In genomic region chr16:18833486-18833885, GRCm38 (mm10) we compare ENCODE assay signal across 24 mouse cellular contexts. TPM values are rescaled to one million over a fixed set of nuclear protein-coding genes. Genes with fewer than 3 reads are reported as not detected.
A peak's percentile ranks its signal among the peaks of the same experiment; 100 is the strongest.
DNase-seq lines count a peak whose midpoint lies in the region; ATAC-seq and TF ChIP-seq lines count a peak whose summit lies in the region.
"Had no signal": no experiment of that assay in that cellular context is flagged by ENCODE, and none has a peak within 500 bp of the region (broad histone marks: within the 10 kb centered on the region; RNA-seq: fewer than 3 reads in every experiment).

No protein-coding gene starts in this region.

- H3K27ac ChIP-seq in heart, adult 2 months, result no peak overlapping the region
- no peak overlapping the region for H3K27ac ChIP-seq in kidney, postnatal 0 days
- no peak overlapping the region for H3K27ac ChIP-seq in lung, embryonic 14.5 days (ENCODE audit: low read depth)
- H3K27ac ChIP-seq: embryonic facial prominence, embryonic 10.5 days; heart, embryonic 10.5 days had no signal

- H3K4me1 ChIP-seq in heart, adult 2 months (ENCODE audit: control insufficient read depth, insufficient read depth, low read length), result peaks cover 3% of the 10 kb centered on the region
- 0 out of 2 replicates have a peak, but pooled peaks cover 4% of the 10 kb centered on the region for H3K4me1 ChIP-seq in kidney, postnatal 0 days (replicated peaks; ENCODE audit: insufficient read depth, low read length)
- no peaks in the 10 kb centered on the region for H3K4me1 ChIP-seq in lung, embryonic 14.5 days (ENCODE audit: insufficient read depth)
- peaks cover 20% of the 10 kb centered on the region for H3K4me1 ChIP-seq in E14TG2a.4 (replicated peaks; ENCODE audit: low read depth, low read length)
- H3K4me1 ChIP-seq: heart, embryonic 10.5 days had no signal

- ATAC-seq in kidney, postnatal 0 days (replicated peaks; ENCODE audit: low FRiP score, low read depth), result no peak
- no peak for ATAC-seq in lung, embryonic 14.5 days (ENCODE audit: insufficient read depth)
- ATAC-seq: activated CD4-positive, CD25-positive, alpha-beta regulatory T cell, adult 4 months; forebrain, embryonic 14.5 days; hindbrain, embryonic 16.5 days; Patski had no signal

- intact Hi-C loops in heart, adult 2 months (cut with DNase I), result no loop called here
- intact Hi-C loops in heart, postnatal 25 days (cut with DNase I), result no loop called here

- 0 out of 2 replicates have a peak, but pooled peaks have one; percentile 20 for TF ChIP-seq CTCF in heart, adult 2 months (IDR thresholded peaks at IDR 0.05)
- TF ChIP-seq CTCF in kidney, postnatal 0 days (IDR thresholded peaks at IDR 0.05; ENCODE audit: low read depth), result peak; percentile 21; the same call in 1 of the 2 replicates
- peak; percentile 22 for TF ChIP-seq CTCF in lung, embryonic 14.5 days (IDR thresholded peaks at IDR 0.05; ENCODE audit: low read depth)
- TF ChIP-seq CTCF in E14TG2a.4 (conservative IDR thresholded peaks at IDR 0.05; ENCODE audit: low read length), result peak; percentile 22; the same call in 1 of the 2 replicates

- 63% methylated on average over 2 of the region's 2 CpGs for WGBS in heart, adult 2 months
- 64% methylated on average over 2 of the region's 2 CpGs for whole genome bisulfite sequencing in kidney, postnatal 0 days
- 61% methylated on average over 2 of the region's 2 CpGs for WGBS in lung, embryonic 14.5 days

- TF ChIP-seq EP300 in heart, adult 2 months (IDR thresholded peaks at IDR 0.05; ENCODE audit: insufficient read depth, low read depth, low read length), result no peak

- H3K4me3 ChIP-seq in heart, adult 2 months, result no peak overlapping the region
- H3K4me3 ChIP-seq in kidney, postnatal 0 days (replicated peaks; ENCODE audit: low read depth, low read length), result no peak overlapping the region
- no peak overlapping the region for H3K4me3 ChIP-seq in lung, embryonic 14.5 days (ENCODE audit: low read depth, low read length)
- H3K4me3 ChIP-seq in E14TG2a.4 (replicated peaks; ENCODE audit: low read length), result no peak overlapping the region
- H3K4me3 ChIP-seq: embryonic facial prominence, embryonic 10.5 days; heart, embryonic 10.5 days had no signal

- H3K9me3 ChIP-seq in kidney, postnatal 0 days (replicated peaks; ENCODE audit: low read length), result no peaks in the 10 kb centered on the region
- no peaks in the 10 kb centered on the region for H3K9me3 ChIP-seq in lung, embryonic 14.5 days (ENCODE audit: low read depth, low read length)
- no peaks in the 10 kb centered on the region for H3K9me3 ChIP-seq in E14TG2a.4 (ENCODE audit: low read length)
- H3K9me3 ChIP-seq: embryonic facial prominence, embryonic 10.5 days; heart, embryonic 10.5 days had no signal

- H3K79me2 ChIP-seq in heart, adult 2 months (replicated peaks; ENCODE audit: control insufficient read depth, insufficient read depth, low read length), result no peaks in the 10 kb centered on the region

- DNase-seq in heart, adult 2 months, result no peak
- DNase-seq in heart, postnatal 25 days (ENCODE audit: low spot score), result no peak
- no peak for DNase-seq in kidney, postnatal 0 days (ENCODE audit: low spot score)
- DNase-seq in kidney, postnatal 14 days, result no peak
- DNase-seq in lung, embryonic 14.5 days, result no peak
- DNase-seq in lung, postnatal 10 days, result no peak
- DNase-seq in thymus, postnatal 4 days, result no peak
- DNase-seq: adrenal gland, postnatal 14 days; cerebellum, adult 18-20 months; cerebellum, postnatal 10 days; gastrocnemius, postnatal 36 days; heart, adult 11 months; heart, postnatal 36 days had no signal

- H3K4me2 ChIP-seq in kidney, postnatal 0 days (ENCODE audit: low read length), result no peak overlapping the region
- H3K4me2 ChIP-seq in lung, embryonic 14.5 days, result no peak overlapping the region

- H3K27me3 ChIP-seq in heart, adult 2 months (ENCODE audit: control insufficient read depth, insufficient read depth, low read length), result no peaks in the 10 kb centered on the region
- no peaks in the 10 kb centered on the region for H3K27me3 ChIP-seq in kidney, postnatal 0 days (ENCODE audit: insufficient read depth, low read length)
- H3K27me3 ChIP-seq in lung, embryonic 14.5 days (ENCODE audit: insufficient read depth, low read length), result no peaks in the 10 kb centered on the region
- no peaks in the 10 kb centered on the region for H3K27me3 ChIP-seq in E14TG2a.4 (ENCODE audit: insufficient read depth, low read length)
- H3K27me3 ChIP-seq: Patski had no signal

- no peak overlapping the region for H3K9ac ChIP-seq in heart, adult 2 months (ENCODE audit: low read depth, low read length)
- H3K9ac ChIP-seq in kidney, postnatal 0 days (ENCODE audit: low read depth, low read length), result no peak overlapping the region
- H3K9ac ChIP-seq in lung, embryonic 14.5 days, result no peak overlapping the region

- no peak for TF ChIP-seq POLR2A in heart, adult 2 months (IDR thresholded peaks at IDR 0.05; ENCODE audit: insufficient read depth, low read depth, low read length)

- peaks cover 4% of the 10 kb centered on the region; the same call in 1 of the 2 replicates for H3K36me3 ChIP-seq in heart, adult 2 months (ENCODE audit: control insufficient read depth, insufficient read depth, low read length)
- H3K36me3 ChIP-seq in kidney, postnatal 0 days (ENCODE audit: insufficient read depth, low read length), result peaks cover 30% of the 10 kb centered on the region
- peaks cover 60% of the 10 kb centered on the region for H3K36me3 ChIP-seq in lung, embryonic 14.5 days (ENCODE audit: insufficient read depth)
- H3K36me3 ChIP-seq in E14TG2a.4 (ENCODE audit: insufficient read depth, low read length), result peaks cover 74% of the 10 kb centered on the region

RNA-seq across cellular contexts. Expression of gene 2510002D24Rik, which starts 2.9 kb away (rescaled TPM):
- total RNA-seq in heart, adult 2 months (2021), result 10 to 100 TPM; 23.3 to 25.5 TPM
- 46.9 and 68.1 TPM in 2 replicates for polyA plus RNA-seq in heart, adult 2 months (2012; rRNA removed)
- 10 to 100 TPM; 21.1 to 24.2 TPM for total RNA-seq in heart, postnatal 25 days (2021)
- polyA plus RNA-seq in kidney, postnatal 0 days (2015; fragmentation: Nextera tagmentation; extraction: Ambion mirVana), result 27.5 and 30.5 TPM in 2 replicates
- polyA plus RNA-seq in lung, embryonic 14.5 days (2014; fragmentation: Nextera tagmentation; extraction: Ambion mirVana), result 27.5 and 30.9 TPM in 2 replicates

RNA-seq across cellular contexts. Expression of gene Gm28539, which starts 2.9 kb away (rescaled TPM):
- 1 to 10 TPM in 1 of 2 experiments, not detected in 1; 1.3 TPM for total RNA-seq in heart, adult 2 months (2021)
- polyA plus RNA-seq in heart, adult 2 months (2012; rRNA removed), result not detected in 2 replicates
- total RNA-seq in heart, postnatal 25 days (2021), result 1 to 10 TPM in 1 of 2 experiments, not detected in 1; 1.5 TPM
- not detected in 2 replicates for polyA plus RNA-seq in kidney, postnatal 0 days (2015; fragmentation: Nextera tagmentation; extraction: Ambion mirVana)
- polyA plus RNA-seq in lung, embryonic 14.5 days (2014; fragmentation: Nextera tagmentation; extraction: Ambion mirVana), result not detected in 2 replicates
- polyA plus RNA-seq: activated CD4-positive, CD25-positive, alpha-beta regulatory T cell, adult 4 months; C2C12; embryonic facial prominence, embryonic 10.5 days; embryonic facial prominence, embryonic 14.5 days; forebrain, embryonic 14.5 days; heart, embryonic 10.5 days; heart, embryonic 14.5 days; hindbrain, embryonic 11.5 days; hindbrain, embryonic 16.5 days had no signal

RNA-seq across cellular contexts. Expression of gene Cdc45, which starts 21.7 kb away (rescaled TPM):
- total RNA-seq in heart, adult 2 months (2021), result 1 to 10 TPM; 2.5 to 3.4 TPM
- 3.9 and 5.2 TPM in 2 replicates for polyA plus RNA-seq in heart, adult 2 months (2012; rRNA removed)
- 1 to 10 TPM; 2.7 to 4.1 TPM for total RNA-seq in heart, postnatal 25 days (2021)
- polyA plus RNA-seq in kidney, postnatal 0 days (2015; fragmentation: Nextera tagmentation; extraction: Ambion mirVana), result 20.1 and 24.9 TPM in 2 replicates
- 64.0 and 67.3 TPM in 2 replicates for polyA plus RNA-seq in lung, embryonic 14.5 days (2014; fragmentation: Nextera tagmentation; extraction: Ambion mirVana)

RNA-seq across cellular contexts. Expression of gene Ufd1, which starts 21.9 kb away (rescaled TPM):
- total RNA-seq in heart, adult 2 months (2021), result 10 to 100 TPM; 45.4 to 48.5 TPM
- polyA plus RNA-seq in heart, adult 2 months (2012; rRNA removed), result 30.3 and 42.6 TPM in 2 replicates
- 10 to 100 TPM; 51.7 to 58.3 TPM for total RNA-seq in heart, postnatal 25 days (2021)
- 82.3 and 86.1 TPM in 2 replicates for polyA plus RNA-seq in kidney, postnatal 0 days (2015; fragmentation: Nextera tagmentation; extraction: Ambion mirVana)
- 77.6 and 84.5 TPM in 2 replicates for polyA plus RNA-seq in lung, embryonic 14.5 days (2014; fragmentation: Nextera tagmentation; extraction: Ambion mirVana)

RNA-seq across cellular contexts. Expression of gene Mrpl40, which starts 43.2 kb away (rescaled TPM):
- 10 to 100 TPM; 48.3 to 57.2 TPM for total RNA-seq in heart, adult 2 months (2021)
- 13.2 and 19.1 TPM in 2 replicates for polyA plus RNA-seq in heart, adult 2 months (2012; rRNA removed)
- total RNA-seq in heart, postnatal 25 days (2021), result 10 to 100 TPM; 56.9 to 61.6 TPM
- 89.9 and 96.5 TPM in 2 replicates for polyA plus RNA-seq in kidney, postnatal 0 days (2015; fragmentation: Nextera tagmentation; extraction: Ambion mirVana)
- polyA plus RNA-seq in lung, embryonic 14.5 days (2014; fragmentation: Nextera tagmentation; extraction: Ambion mirVana), result 81.8 and 82.6 TPM in 2 replicates
